Mouse (Mus musculus) urinary bladder, postnatal 10 days (tissue): Measurements from ENCODE around the gene Tbl1xr1.

Experiments used
- DNase-seq: peaks from one replicate; pipeline ENCODE4 v3.0.0; 2022; ENCODE audit warnings: low spot score

The Tbl1xr1 gene

GRCm38 (mm10) chr3:22090431-22091265, 14.2 kb downstream of the Tbl1xr1 start:
- no peak for DNase-seq

GRCm38 (mm10) chr3:22091266-22091550, 14.8 kb downstream of the Tbl1xr1 start:
- no peak for DNase-seq

GRCm38 (mm10) chr3:22091681-22092080, 15.2 kb downstream of the Tbl1xr1 start:
- DNase-seq = no peak

- DNase-seq = no peak
These were observed 16.3 kb downstream of the Tbl1xr1 start for GRCm38 (mm10) chr3:22092784-22093183.

- DNase-seq = no peak
These were observed 27.6 kb downstream of the Tbl1xr1 start for GRCm38 (mm10) chr3:22103986-22104515.

- no peak for DNase-seq
These were observed 29.0 kb downstream of the Tbl1xr1 start for GRCm38 (mm10) chr3:22105471-22105870.

- no peak for DNase-seq
These were observed 31.6 kb downstream of the Tbl1xr1 start for GRCm38 (mm10) chr3:22108013-22108412.

- no peak for DNase-seq
These were observed 33.2 kb downstream of the Tbl1xr1 start for GRCm38 (mm10) chr3:22109651-22110050.

GRCm38 (mm10) chr3:22113773-22114172, 37.3 kb downstream of the Tbl1xr1 start:
- DNase-seq = no peak

- DNase-seq = no peak
These were observed 38.8 kb downstream of the Tbl1xr1 start for GRCm38 (mm10) chr3:22115221-22115620.

GRCm38 (mm10) chr3:22115678-22116077, 39.2 kb downstream of the Tbl1xr1 start:
- DNase-seq = no peak

- no peak for DNase-seq
These were observed 39.7 kb downstream of the Tbl1xr1 start for GRCm38 (mm10) chr3:22116188-22116587.

- no peak for DNase-seq
These were observed 45.3 kb downstream of the Tbl1xr1 start for GRCm38 (mm10) chr3:22121741-22122140.

GRCm38 (mm10) chr3:22123145-22123544, 46.7 kb downstream of the Tbl1xr1 start:
- no peak for DNase-seq

GRCm38 (mm10) chr3:22126251-22126826, 49.9 kb downstream of the Tbl1xr1 start:
- no peak for DNase-seq

GRCm38 (mm10) chr3:22131277-22131676, 54.8 kb downstream of the Tbl1xr1 start:
- no peak for DNase-seq

- DNase-seq = no peak
These were observed 57.2 kb downstream of the Tbl1xr1 start for GRCm38 (mm10) chr3:22133626-22134025.

GRCm38 (mm10) chr3:22137793-22138579, 61.5 kb downstream of the Tbl1xr1 start:
- DNase-seq = no peak

GRCm38 (mm10) chr3:22138580-22139099, 62.2 kb downstream of the Tbl1xr1 start:
- no peak for DNase-seq

GRCm38 (mm10) chr3:22140111-22140658, 63.7 kb downstream of the Tbl1xr1 start:
- DNase-seq = no peak

GRCm38 (mm10) chr3:22141984-22142719, 65.7 kb downstream of the Tbl1xr1 start:
- no peak for DNase-seq
